In genomic region chr2:65414806-65415281, GRCm38 (mm10) we compare ENCODE assay signal across 8 mouse cellular contexts. TPM values are rescaled to one million over a fixed set of nuclear protein-coding genes. Genes with fewer than 3 reads are reported as not detected.
A peak's percentile ranks its signal among the peaks of the same experiment; 100 is the strongest.
DNase-seq lines count a peak whose midpoint lies in the region; ATAC-seq and TF ChIP-seq lines count a peak whose summit lies in the region.

No protein-coding gene starts in this region.

- H3K27me3 ChIP-seq in ES-Bruce4 (ENCODE audit: control insufficient read depth, insufficient read depth, low read length, poor library complexity, severe bottlenecking) (no peaks in the 10 kb centered on the region), myocyte (ENCODE audit: control insufficient read depth, insufficient read depth, insufficient read length) (no peaks in the 10 kb centered on the region)
- H3K27me3 ChIP-seq in forebrain, embryonic 10.5 days (ENCODE audit: poor library complexity, severe bottlenecking) = no peaks in the 10 kb centered on the region
- no peaks in the 10 kb centered on the region for H3K27me3 ChIP-seq in hindbrain, postnatal 0 days (ENCODE audit: insufficient read depth, low read length)

- peak overlapping the region; percentile 79 for H3K27ac ChIP-seq in ES-Bruce4 (ENCODE audit: insufficient read depth, low read length)
- peak overlapping the region; percentile 88 for H3K27ac ChIP-seq in forebrain, embryonic 10.5 days
- H3K27ac ChIP-seq in hindbrain, postnatal 0 days = peak overlapping the region; percentile 75

- WGBS in forebrain, embryonic 10.5 days = 6% methylated on average over 6 of the region's 6 CpGs
- 1% methylated on average over 6 of the region's 6 CpGs for WGBS in hindbrain, postnatal 0 days

- peaks cover 12% of the 10 kb centered on the region for H3K9me3 ChIP-seq in ES-Bruce4 (replicated peaks; ENCODE audit: control insufficient read depth, insufficient read depth, low read length, poor library complexity, severe bottlenecking)
- H3K9me3 ChIP-seq in forebrain, embryonic 10.5 days = peaks cover 9% of the 10 kb centered on the region; the same call in 1 of the 2 replicates
- H3K9me3 ChIP-seq in hindbrain, postnatal 0 days (ENCODE audit: low read length) = no peaks in the 10 kb centered on the region

- peak; percentile 95 for DNase-seq in ZHBTc4 (ENCODE audit: low read depth, low spot score)
- DNase-seq in forebrain, embryonic 10.5 days (ENCODE audit: extremely low spot score, low spot score) = peak; percentile 73
- peak; percentile 94 for DNase-seq in hindbrain, postnatal 0 days (ENCODE audit: low spot score)
- peak; percentile 85 to 94 for DNase-seq in left cerebral cortex, postnatal 14 days (ENCODE audit: low spot score in 2 of 2)
- DNase-seq in thymus, postnatal 4 days = peak; percentile 35

- H3K9ac ChIP-seq in ES-Bruce4 (ENCODE audit: low read depth, poor library complexity, severe bottlenecking) = no peak overlapping the region
- peak overlapping the region; percentile 30; the same call in 1 of the 2 replicates for H3K9ac ChIP-seq in hindbrain, postnatal 0 days (replicated peaks; ENCODE audit: low read length)

- H3K4me1 ChIP-seq in ES-Bruce4 (ENCODE audit: control insufficient read depth, insufficient read depth, low read length) = peaks cover 2% of the 10 kb centered on the region
- peaks cover 42% of the 10 kb centered on the region for H3K4me1 ChIP-seq in forebrain, embryonic 10.5 days
- H3K4me1 ChIP-seq in hindbrain, postnatal 0 days (ENCODE audit: insufficient read depth, low read length) = peaks cover 8% of the 10 kb centered on the region

- peak overlapping the region; percentile 59 for H3K4me2 ChIP-seq in hindbrain, postnatal 0 days (ENCODE audit: low read depth, low read length)
- peak overlapping the region; percentile 92 for H3K4me2 ChIP-seq in myocyte (ENCODE audit: low read depth)

- TF ChIP-seq POLR2A in ES-Bruce4 (IDR thresholded peaks at IDR 0.05; ENCODE audit: insufficient read depth, low read length) (no peak), myocyte (IDR thresholded peaks at IDR 0.05; ENCODE audit: insufficient read length, low read depth) (no peak)

- TF ChIP-seq EP300 in ES-Bruce4 (IDR thresholded peaks at IDR 0.05; ENCODE audit: insufficient read depth, low read depth, low read length) = peak; percentile 82

- peaks cover 2% of the 10 kb centered on the region; the same call in 1 of the 2 replicates for H3K36me3 ChIP-seq in ES-Bruce4 (ENCODE audit: control insufficient read depth, insufficient read depth, low read length, poor library complexity, severe bottlenecking)
- no peaks in the 10 kb centered on the region for H3K36me3 ChIP-seq in forebrain, embryonic 10.5 days (replicated peaks)
- H3K36me3 ChIP-seq in hindbrain, postnatal 0 days (ENCODE audit: insufficient read depth, low read length) = no peaks in the 10 kb centered on the region
- H3K36me3 ChIP-seq in myocyte (ENCODE audit: control insufficient read depth, insufficient read depth) = no peaks in the 10 kb centered on the region

- no peaks in the 10 kb centered on the region for H3K79me2 ChIP-seq in myocyte (ENCODE audit: control insufficient read depth, insufficient read depth)

- ATAC-seq in hindbrain, postnatal 0 days = peak; percentile 90
- ATAC-seq in megakaryocyte, adult 5-6 weeks (ENCODE audit: poor library complexity, severe bottlenecking) = no peak

- no peak overlapping the region for H3ac ChIP-seq in myocyte (ENCODE audit: control insufficient read depth, insufficient read length)

- intact Hi-C loops in left cerebral cortex, postnatal 14 days (cut with DNase I) = loop anchor here (1.0 to 10.0 kb wide), 2 partner anchors 152 to 260 kb away; partner anchors contain the start of gene Scn3a

- no peak for TF ChIP-seq CTCF in ES-Bruce4 (IDR thresholded peaks at IDR 0.05; ENCODE audit: low read depth, low read length)
- peak; percentile 36 for TF ChIP-seq CTCF in hindbrain, postnatal 0 days (IDR thresholded peaks at IDR 0.05; ENCODE audit: low read depth)

- H3K4me3 ChIP-seq in ES-Bruce4 (ENCODE audit: low read depth, low read length) (no peak overlapping the region), myocyte (no peak overlapping the region)
- peak overlapping the region; percentile 49 for H3K4me3 ChIP-seq in forebrain, embryonic 10.5 days
- H3K4me3 ChIP-seq in hindbrain, postnatal 0 days (ENCODE audit: low read length) = peak overlapping the region; percentile 32

TF ChIP-seq in myocyte, 11 proteins besides CTCF, POLR2A, EP300 and RAD21:
- TF ChIP-seq TCF12 (IDR thresholded peaks at IDR 0.05; ENCODE audit: insufficient read depth, poor library complexity, severe bottlenecking) (no peak), CEBPB (IDR thresholded peaks at IDR 0.05; ENCODE audit: insufficient read depth, poor library complexity, severe bottlenecking) (no peak)

RNA-seq across cellular contexts. Expression of gene Slc38a11, which starts 51.0 kb away (rescaled TPM):
- polyA plus RNA-seq in ES-Bruce4 (2011; ENCODE audit: insufficient read depth, insufficient read length, low read depth, missing spikeins) = not detected in 2 replicates
- 0.71 and 0.78 TPM in 2 replicates for polyA plus RNA-seq in forebrain, embryonic 10.5 days (2016; fragmentation: Nextera tagmentation; extraction: Ambion mirVana)
- 4.1 and 6.0 TPM in 2 replicates for total RNA-seq in hindbrain, postnatal 0 days (2014; rRNA removed)
- 1.5 and 1.7 TPM in 2 replicates for polyA plus RNA-seq in hindbrain, postnatal 0 days (2015; fragmentation: Nextera tagmentation; extraction: Ambion mirVana)
- 1 to 10 TPM; 3.0 to 3.2 TPM for total RNA-seq in left cerebral cortex, postnatal 14 days (2021)
- not detected for polyA plus RNA-seq in myocyte (2012; fragmentation: generic; extraction: Trizol)
- total RNA-seq in megakaryocyte, adult 5-6 weeks (2015) = not detected in 2 replicates
- total RNA-seq in megakaryocyte, adult 5-6 weeks (2017) = not detected in 2 replicates

Comparison
In these comparisons a context has a peak if more than half of its experiments do, and no peak if none do; other contexts are left out.
1. H3K4me3 ChIP-seq: peak in forebrain, embryonic 10.5 days (single experiment) and hindbrain, postnatal 0 days (single experiment); none in ES-Bruce4 (single experiment) and myocyte (single experiment).
2. DNase-seq: peak in every context shown above with its lines; median percentile 95 in ZHBTc4; 94 in hindbrain, postnatal 0 days; 90 in left cerebral cortex, postnatal 14 days; 73 in forebrain, embryonic 10.5 days; 35 in thymus, postnatal 4 days.
3. Peak in every context shown above with its lines, with median percentiles within 50 percentile points of each other: H3K27ac ChIP-seq.